Mouse (Mus musculus) myocyte (in vitro differentiated cells): ENCODE measurements around the gene Tmem79. TPM values are rescaled to one million over a fixed set of nuclear protein-coding genes. Genes with fewer than 3 reads are reported as not detected.
"Not testable (repeated sequence)": the region's sequence is repeated elsewhere in the genome, so short reads cannot be mapped to it uniquely, and the experiment has no call there.

Experiments
- H3K27me3 ChIP-seq: one replicate; pipeline ENCODE4 v1.6.1; 2011; ENCODE audit not compliant: control insufficient read depth, insufficient read depth, insufficient read length
- H3K36me3 ChIP-seq: one replicate; pipeline ENCODE4 v1.6.1; 2011; ENCODE audit not compliant: control insufficient read depth, insufficient read depth
- H3K4me2 ChIP-seq: one replicate; pipeline ENCODE4 v1.6.1; 2011; ENCODE audit warnings: low read depth, control low read depth
- H3K4me3 ChIP-seq: one replicate; pipeline ENCODE4 v1.5.1; 2011; ENCODE audit warnings: mild to moderate bottlenecking, control low read depth, moderate library complexity
- H3K79me2 ChIP-seq: one replicate; pipeline ENCODE4 v1.6.1; 2011; ENCODE audit not compliant: control insufficient read depth, insufficient read depth
- H3ac ChIP-seq: one replicate; pipeline ENCODE4 v1.6.1; 2011; ENCODE audit not compliant: control insufficient read depth, insufficient read length
- CEBPB ChIP-seq: IDR thresholded peaks from 2 replicates; pipeline ENCODE4 v1.6.1; 2011; ENCODE audit warnings: mild to moderate bottlenecking, moderate library complexity; ENCODE audit not compliant: poor library complexity, insufficient read depth, severe bottlenecking
- E2F4 ChIP-seq: IDR thresholded peaks from one replicate; pipeline ENCODE4 v1.6.1; 2011; ENCODE audit warnings: mild to moderate bottlenecking, control low read depth, moderate library complexity; ENCODE audit not compliant: insufficient read depth
- MAX ChIP-seq: IDR thresholded peaks from one replicate; pipeline ENCODE4 v1.6.1; 2011; ENCODE audit warnings: low read depth, mild to moderate bottlenecking, control low read depth
- MYOD1 ChIP-seq, 3 experiments: IDR thresholded peaks; one replicate each; pipeline ENCODE4 v1.6.1; 2011; ENCODE audit warnings: control low read depth in 2 of 3, low read depth in 2 of 3, mild to moderate bottlenecking in 2 of 3, moderate library complexity in 1 of 3; ENCODE audit not compliant: insufficient read length in 2 of 3, control insufficient read depth in 1 of 3
- MYOG ChIP-seq, 3 experiments: IDR thresholded peaks; one replicate each; pipeline ENCODE4 v1.6.1; 2011; ENCODE audit warnings: control low read depth in 2 of 3, low read depth in 2 of 3, mild to moderate bottlenecking in 2 of 3; ENCODE audit not compliant: insufficient read length in 2 of 3, control insufficient read depth in 1 of 3, insufficient read depth in 1 of 3
- POLR2A ChIP-seq: IDR thresholded peaks from one replicate; pipeline ENCODE4 v1.6.1; 2011; ENCODE audit warnings: low read depth, mild to moderate bottlenecking, control low read depth, moderate library complexity; ENCODE audit not compliant: insufficient read length
- POLR2AphosphoS2 ChIP-seq: IDR thresholded peaks from one replicate; pipeline ENCODE4 v1.6.1; 2011; ENCODE audit warnings: low read depth, control low read depth; ENCODE audit not compliant: insufficient read length
- REST ChIP-seq: IDR thresholded peaks from one replicate; pipeline ENCODE4 v1.6.1; 2011; ENCODE audit warnings: mild to moderate bottlenecking, control low read depth, moderate library complexity; ENCODE audit not compliant: insufficient read depth, insufficient read length
- SRF ChIP-seq: IDR thresholded peaks from one replicate; pipeline ENCODE4 v1.6.1; 2011; ENCODE audit warnings: low read depth; ENCODE audit not compliant: control insufficient read depth, insufficient read length
- TCF12 ChIP-seq: IDR thresholded peaks from one replicate; pipeline ENCODE4 v1.6.1; 2011; ENCODE audit warnings: mild to moderate bottlenecking, control low read depth; ENCODE audit not compliant: poor library complexity, insufficient read depth, severe bottlenecking
- TCF3 ChIP-seq: IDR thresholded peaks from one replicate; pipeline ENCODE4 v1.6.1; 2011; ENCODE audit warnings: low read depth, control low read depth; ENCODE audit not compliant: insufficient read length
- USF1 ChIP-seq: IDR thresholded peaks from one replicate; pipeline ENCODE4 v1.6.1; 2011; ENCODE audit warnings: low read depth, mild to moderate bottlenecking, control low read depth, moderate library complexity
- polyA plus RNA-seq: library from polyadenylated mRNA; unstranded; fragments of >200 nt; fragmentation: generic; extraction: Trizol; gene quantifications from one replicate; pipeline ENCODE4 v1.2.1, GENCODE M21; 2012; ENCODE audit warnings: missing spikeins

The Tmem79 gene
- polyA plus RNA-seq: 2.3 TPM

GRCm38 (mm10) chr3:88336058-88337013 is at the start of gene Tmem79, which contains the start of gene Smg5:
Gene Tmem79 (minus strand): TSS chr3:88336148.
Gene Smg5 (plus strand): TSS chr3:88336260.
- peaks cover 11% of the 10 kb centered on the region for H3K36me3 ChIP-seq
- peak within 1 kb of the TSS; percentile 69 for H3ac ChIP-seq
- peaks cover 61% of the 10 kb centered on the region for H3K79me2 ChIP-seq
- peak within 1 kb of the TSS; percentile 75 for H3K4me2 ChIP-seq
- peak within 1 kb of the TSS; percentile 92 for H3K4me3 ChIP-seq
- TF ChIP-seq USF1 (no peak), SRF (no peak), POLR2AphosphoS2 (peak; percentile 92), TCF3 (peak; percentile 19), POLR2A (peak; percentile 97), E2F4 (no peak), MAX (no peak), REST (peak; percentile 0), TCF12 (no peak), CEBPB (no peak), MYOG (IDR thresholded peaks at IDR 0.05; ENCODE audit: control insufficient read depth in 1 of 3, insufficient read depth in 1 of 3, insufficient read length in 2 of 3, low read depth in 2 of 3) (peak in 1 of 3 experiments; percentile 25), MYOD1 (IDR thresholded peaks at IDR 0.05; ENCODE audit: control insufficient read depth in 1 of 3, insufficient read length in 2 of 3, low read depth in 2 of 3) (no peak)
- H3K27me3 ChIP-seq: no peaks in the 10 kb centered on the region

GRCm38 (mm10) chr3:88384364-88384763 is 48.4 kb upstream of the Tmem79 start, which contains the start of gene Bglap:
Gene Bglap (minus strand): TSS chr3:88384464.
- Histone ChIP-seq H3K79me2 (no peaks in the 10 kb centered on the region), H3K27me3 (no peaks in the 10 kb centered on the region), H3K4me3 (no peak within 1 kb of the TSS), H3K4me2 (no peak within 1 kb of the TSS), H3K36me3 (no peaks in the 10 kb centered on the region), H3ac (no peak within 1 kb of the TSS)
- TF ChIP-seq POLR2AphosphoS2 (no peak), SRF (no peak), MYOG (IDR thresholded peaks at IDR 0.05; ENCODE audit: control insufficient read depth in 1 of 3, insufficient read depth in 1 of 3, insufficient read length in 2 of 3, low read depth in 2 of 3) (no peak), E2F4 (no peak), TCF12 (no peak), REST (no peak), USF1 (no peak), TCF3 (no peak), MYOD1 (IDR thresholded peaks at IDR 0.05; ENCODE audit: control insufficient read depth in 1 of 3, insufficient read length in 2 of 3, low read depth in 2 of 3) (no peak)

- not testable (repeated sequence) for H3K4me2 ChIP-seq, H3K27me3 ChIP-seq, H3K36me3 ChIP-seq, H3ac ChIP-seq, H3K4me3 ChIP-seq, H3K79me2 ChIP-seq
Observed at GRCm38 (mm10) chr3:88382383-88382782, 46.4 kb upstream of the Tmem79 start.

GRCm38 (mm10) chr3:88381389-88382315 is 45.7 kb upstream of the Tmem79 start:
- not testable (repeated sequence) for H3K79me2 ChIP-seq, H3K36me3 ChIP-seq, H3K27me3 ChIP-seq, H3ac ChIP-seq, H3K4me3 ChIP-seq
- peak overlapping the region; percentile 34 for H3K4me2 ChIP-seq

- H3K79me2 ChIP-seq, H3K4me3 ChIP-seq, H3K27me3 ChIP-seq, H3ac ChIP-seq, H3K4me2 ChIP-seq, H3K36me3 ChIP-seq: not testable (repeated sequence)
- TF ChIP-seq MYOG (IDR thresholded peaks at IDR 0.05; ENCODE audit: control insufficient read depth in 1 of 3, insufficient read depth in 1 of 3, insufficient read length in 2 of 3, low read depth in 2 of 3): peak in 1 of 3 experiments; percentile 4
Observed at GRCm38 (mm10) chr3:88378599-88378998, 42.7 kb upstream of the Tmem79 start, which contains the start of gene Bglap2. Gene Bglap2 (minus strand): TSS chr3:88378699.

- H3K79me2 ChIP-seq, H3K36me3 ChIP-seq, H3K27me3 ChIP-seq, H3K4me3 ChIP-seq, H3ac ChIP-seq: not testable (repeated sequence)
- H3K4me2 ChIP-seq: peak overlapping the region; percentile 60
Observed at GRCm38 (mm10) chr3:88376644-88377043, 40.7 kb upstream of the Tmem79 start.

GRCm38 (mm10) chr3:88375750-88376626 is 40.0 kb upstream of the Tmem79 start:
- peak overlapping the region; percentile 60 for H3K4me2 ChIP-seq
- not testable (repeated sequence) for H3ac ChIP-seq, H3K27me3 ChIP-seq, H3K36me3 ChIP-seq, H3K4me3 ChIP-seq, H3K79me2 ChIP-seq
